Mouse (Mus musculus): ENCODE data around the gene Dnajc30.

Gene Dnajc30

GRCm38 (mm10) chr5:135109976-135110375 lies 46.0 kb downstream of the Dnajc30 start:
- peak in 1 of 2 experiments; percentile 16 for DNase-seq

GRCm38 (mm10) chr5:135113782-135114181 lies 49.8 kb downstream of the Dnajc30 start:
- DNase-seq: no peak

GRCm38 (mm10) chr5:135115241-135115640 lies 51.2 kb downstream of the Dnajc30 start:
- no peak for DNase-seq
